Mouse (Mus musculus): ENCODE data around the gene Pld5. TPM values are rescaled to one million over a fixed set of nuclear protein-coding genes. Genes with fewer than 3 reads are reported as not detected.

Gene Pld5
- total and polyA plus RNA-seq, 2 experiments: not detected

- no peaks in the 10 kb centered on the region for H3K79me2 ChIP-seq (ENCODE audit: control insufficient read depth, insufficient read depth, low read length)
- no peak for DNase-seq (ENCODE audit: extremely low read depth, low read depth, low spot score)
- TF ChIP-seq POLR2A (IDR thresholded peaks at IDR 0.05; ENCODE audit: extremely low read depth, insufficient read depth, low read length) (no peak), CTCF (IDR thresholded peaks at IDR 0.05; ENCODE audit: low read depth, low read length) (no peak)
- no peaks in the 10 kb centered on the region for H3K36me3 ChIP-seq (ENCODE audit: control insufficient read depth, insufficient read depth, low read length)
- no peak overlapping the region for H3K4me3 ChIP-seq (ENCODE audit: insufficient read depth, low read depth, low read length)
- H3K27me3 ChIP-seq (ENCODE audit: control insufficient read depth, insufficient read depth, low read length): no peaks in the 10 kb centered on the region
- H3K4me1 ChIP-seq (ENCODE audit: control insufficient read depth, insufficient read depth, low read length): no peaks in the 10 kb centered on the region
- no peak overlapping the region for H3K27ac ChIP-seq (replicated peaks; ENCODE audit: insufficient read depth, low read depth, low read length)
- H3K9ac ChIP-seq (ENCODE audit: low read depth, low read length): no peak overlapping the region
Observed at GRCm38 (mm10) chr1:176076799-176077198, 198.3 kb downstream of the Pld5 start.

DNA sequence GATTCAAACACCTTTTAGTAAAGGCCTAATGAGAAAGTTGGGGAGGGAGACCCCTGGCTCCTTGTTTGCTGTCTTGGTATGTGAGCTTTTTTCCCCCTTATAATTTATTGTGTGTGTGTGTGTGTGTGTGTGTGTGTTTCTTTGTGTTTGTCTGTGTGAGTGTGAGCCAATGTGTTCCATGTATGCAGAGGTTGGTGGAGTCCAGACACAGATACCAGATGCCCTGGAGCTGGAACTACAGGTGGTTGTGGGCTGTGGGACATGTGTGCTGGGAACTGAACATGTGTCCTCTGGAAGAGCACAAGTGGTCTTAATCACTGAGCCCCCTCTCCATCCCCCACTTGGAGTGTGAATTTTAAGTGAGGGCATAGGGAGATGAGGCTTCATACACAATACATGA is 199.3 kb downstream of the Pld5 start:
- Histone ChIP-seq H3K36me3 (ENCODE audit: control insufficient read depth, insufficient read depth, low read length) (no peaks in the 10 kb centered on the region), H3K4me3 (ENCODE audit: insufficient read depth, low read depth, low read length) (no peak overlapping the region), H3K4me1 (ENCODE audit: control insufficient read depth, insufficient read depth, low read length) (no peaks in the 10 kb centered on the region), H3K27ac (replicated peaks; ENCODE audit: insufficient read depth, low read depth, low read length) (no peak overlapping the region), H3K79me2 (ENCODE audit: control insufficient read depth, insufficient read depth, low read length) (no peaks in the 10 kb centered on the region), H3K27me3 (ENCODE audit: control insufficient read depth, insufficient read depth, low read length) (no peaks in the 10 kb centered on the region), H3K9ac (ENCODE audit: low read depth, low read length) (no peak overlapping the region)
- DNase-seq (ENCODE audit: extremely low read depth, low read depth, low spot score): no peak
- TF ChIP-seq CTCF (IDR thresholded peaks at IDR 0.05; ENCODE audit: low read depth, low read length): no peak

DNA sequence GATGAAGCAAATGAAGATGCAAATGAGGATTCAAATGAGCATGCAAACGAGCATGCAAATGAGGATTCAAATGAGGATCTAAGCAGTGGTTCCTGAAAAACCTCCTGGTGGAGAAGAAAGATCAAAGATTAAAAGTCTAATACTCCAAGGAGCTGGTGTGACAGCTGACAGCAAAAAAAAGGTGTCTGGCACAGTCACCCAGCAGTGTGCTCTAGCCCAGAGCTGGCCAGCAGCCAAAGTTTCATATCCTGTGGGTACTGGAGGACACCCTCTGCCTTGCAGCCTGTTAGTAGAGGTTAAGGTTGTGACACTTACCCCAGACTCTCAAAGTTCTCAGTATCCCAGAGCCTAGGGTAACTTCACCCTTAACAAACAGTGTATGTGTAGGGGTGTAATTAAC is 199.7 kb downstream of the Pld5 start:
- Histone ChIP-seq H3K27me3 (ENCODE audit: control insufficient read depth, insufficient read depth, low read length) (no peaks in the 10 kb centered on the region), H3K27ac (replicated peaks; ENCODE audit: insufficient read depth, low read depth, low read length) (no peak overlapping the region), H3K4me3 (ENCODE audit: insufficient read depth, low read depth, low read length) (no peak overlapping the region), H3K4me1 (ENCODE audit: control insufficient read depth, insufficient read depth, low read length) (no peaks in the 10 kb centered on the region), H3K9ac (ENCODE audit: low read depth, low read length) (no peak overlapping the region), H3K79me2 (ENCODE audit: control insufficient read depth, insufficient read depth, low read length) (no peaks in the 10 kb centered on the region), H3K36me3 (ENCODE audit: control insufficient read depth, insufficient read depth, low read length) (no peaks in the 10 kb centered on the region)
- TF ChIP-seq POLR2A (IDR thresholded peaks at IDR 0.05; ENCODE audit: extremely low read depth, insufficient read depth, low read length) (no peak), CTCF (IDR thresholded peaks at IDR 0.05; ENCODE audit: low read depth, low read length) (no peak)
- peak; percentile 4 for DNase-seq (ENCODE audit: extremely low read depth, low read depth, low spot score)
- WGBS: 31% methylated on average over 1 of the region's 1 CpGs

DNA sequence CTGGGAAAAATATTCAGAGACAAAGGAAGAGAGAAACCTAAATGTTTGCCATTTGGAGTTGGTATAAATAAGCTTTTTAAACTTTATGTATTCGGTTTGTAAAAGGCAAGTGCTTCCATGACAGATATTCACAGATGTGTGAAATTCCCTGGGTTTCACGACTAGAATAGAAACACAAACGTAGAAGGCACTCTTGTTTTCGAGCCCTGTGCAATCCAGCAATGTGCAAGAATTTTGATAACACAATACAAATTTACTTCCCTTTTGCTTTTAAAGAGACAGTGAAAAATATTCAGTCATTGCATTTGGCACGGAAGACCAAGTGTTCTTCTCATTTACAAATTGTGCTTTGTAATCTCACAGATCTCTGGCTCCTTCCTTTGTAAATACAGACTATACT is 200.6 kb downstream of the Pld5 start:
- Histone ChIP-seq H3K27ac (replicated peaks; ENCODE audit: insufficient read depth, low read depth, low read length) (no peak overlapping the region), H3K36me3 (ENCODE audit: control insufficient read depth, insufficient read depth, low read length) (no peaks in the 10 kb centered on the region), H3K27me3 (ENCODE audit: control insufficient read depth, insufficient read depth, low read length) (no peaks in the 10 kb centered on the region), H3K79me2 (ENCODE audit: control insufficient read depth, insufficient read depth, low read length) (no peaks in the 10 kb centered on the region), H3K9ac (ENCODE audit: low read depth, low read length) (no peak overlapping the region), H3K4me1 (ENCODE audit: control insufficient read depth, insufficient read depth, low read length) (no peaks in the 10 kb centered on the region), H3K4me3 (ENCODE audit: insufficient read depth, low read depth, low read length) (no peak overlapping the region)
- TF ChIP-seq POLR2A (IDR thresholded peaks at IDR 0.05; ENCODE audit: extremely low read depth, insufficient read depth, low read length): no peak
- 38% methylated on average over 5 of the region's 5 CpGs for WGBS
- DNase-seq (ENCODE audit: extremely low read depth, low read depth, low spot score): peak; percentile 3

- no peak overlapping the region for H3K27ac ChIP-seq (replicated peaks; ENCODE audit: insufficient read depth, low read depth, low read length)
- no peak for DNase-seq (ENCODE audit: extremely low read depth, low read depth, low spot score)
- no peak overlapping the region for H3K9ac ChIP-seq (ENCODE audit: low read depth, low read length)
- no peak overlapping the region for H3K4me3 ChIP-seq (ENCODE audit: insufficient read depth, low read depth, low read length)
- TF ChIP-seq CTCF (IDR thresholded peaks at IDR 0.05; ENCODE audit: low read depth, low read length) (no peak), POLR2A (IDR thresholded peaks at IDR 0.05; ENCODE audit: extremely low read depth, insufficient read depth, low read length) (no peak)
- no peaks in the 10 kb centered on the region for H3K36me3 ChIP-seq (ENCODE audit: control insufficient read depth, insufficient read depth, low read length)
- no peaks in the 10 kb centered on the region for H3K4me1 ChIP-seq (ENCODE audit: control insufficient read depth, insufficient read depth, low read length)
- H3K27me3 ChIP-seq (ENCODE audit: control insufficient read depth, insufficient read depth, low read length): no peaks in the 10 kb centered on the region
- H3K79me2 ChIP-seq (ENCODE audit: control insufficient read depth, insufficient read depth, low read length): no peaks in the 10 kb centered on the region
Observed at GRCm38 (mm10) chr1:176065281-176065680, 209.8 kb downstream of the Pld5 start.

- Histone ChIP-seq H3K4me3 (ENCODE audit: insufficient read depth, low read depth, low read length) (no peak overlapping the region), H3K79me2 (ENCODE audit: control insufficient read depth, insufficient read depth, low read length) (no peaks in the 10 kb centered on the region), H3K27ac (replicated peaks; ENCODE audit: insufficient read depth, low read depth, low read length) (no peak overlapping the region), H3K36me3 (ENCODE audit: control insufficient read depth, insufficient read depth, low read length) (no peaks in the 10 kb centered on the region), H3K9ac (ENCODE audit: low read depth, low read length) (no peak overlapping the region), H3K27me3 (ENCODE audit: control insufficient read depth, insufficient read depth, low read length) (no peaks in the 10 kb centered on the region), H3K4me1 (ENCODE audit: control insufficient read depth, insufficient read depth, low read length) (no peaks in the 10 kb centered on the region)
- no peak for DNase-seq (ENCODE audit: extremely low read depth, low read depth, low spot score)
- TF ChIP-seq POLR2A (IDR thresholded peaks at IDR 0.05; ENCODE audit: extremely low read depth, insufficient read depth, low read length) (no peak), CTCF (IDR thresholded peaks at IDR 0.05; ENCODE audit: low read depth, low read length) (no peak)
Observed at GRCm38 (mm10) chr1:176064471-176064870, 210.6 kb downstream of the Pld5 start.

All from liver, adult 2 months (tissue).